Mouse (Mus musculus): Measurements from ENCODE around the gene Parp8. TPM values are rescaled to one million over a fixed set of nuclear protein-coding genes. Genes with fewer than 3 reads are reported as not detected.

Parp8 gene
- 10 to 100 TPM; 36.3 to 44.1 TPM for total RNA-seq (2021)

GRCm38 (mm10) chr13:117025226-117026067 lies at the start of gene Parp8:
Gene Parp8 (minus strand): TSS chr13:117025537.
- peak; percentile 43 to 48 for DNase-seq (ENCODE audit: extremely low spot score in 1 of 2, low spot score in 1 of 2)

- no peak for DNase-seq (ENCODE audit: extremely low spot score in 1 of 2, low spot score in 1 of 2)
These were observed 37.4 kb upstream of the Parp8 start for GRCm38 (mm10) chr13:117062628-117063315.

DNA sequence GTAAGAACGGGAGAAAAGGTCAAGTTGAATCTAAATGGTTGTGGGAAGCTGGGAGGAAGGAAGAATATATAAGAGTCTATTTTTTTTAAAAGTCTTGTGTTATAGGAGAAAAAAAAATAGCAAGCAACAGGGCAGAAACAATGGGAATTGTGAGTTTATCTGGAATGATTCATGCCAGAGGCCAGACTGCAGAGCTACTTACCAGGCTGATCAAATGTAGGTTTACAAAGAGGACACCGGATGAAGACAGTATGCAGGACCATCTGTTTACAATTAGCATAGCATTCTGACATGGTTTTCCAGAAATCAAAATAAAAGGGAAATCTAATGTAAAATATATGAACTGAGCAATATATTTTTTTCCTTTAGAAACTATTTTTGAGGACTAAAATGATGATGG lies 31.1 kb upstream of the Parp8 start:
- DNase-seq (ENCODE audit: extremely low spot score in 1 of 2, low spot score in 1 of 2), result no peak

DNA sequence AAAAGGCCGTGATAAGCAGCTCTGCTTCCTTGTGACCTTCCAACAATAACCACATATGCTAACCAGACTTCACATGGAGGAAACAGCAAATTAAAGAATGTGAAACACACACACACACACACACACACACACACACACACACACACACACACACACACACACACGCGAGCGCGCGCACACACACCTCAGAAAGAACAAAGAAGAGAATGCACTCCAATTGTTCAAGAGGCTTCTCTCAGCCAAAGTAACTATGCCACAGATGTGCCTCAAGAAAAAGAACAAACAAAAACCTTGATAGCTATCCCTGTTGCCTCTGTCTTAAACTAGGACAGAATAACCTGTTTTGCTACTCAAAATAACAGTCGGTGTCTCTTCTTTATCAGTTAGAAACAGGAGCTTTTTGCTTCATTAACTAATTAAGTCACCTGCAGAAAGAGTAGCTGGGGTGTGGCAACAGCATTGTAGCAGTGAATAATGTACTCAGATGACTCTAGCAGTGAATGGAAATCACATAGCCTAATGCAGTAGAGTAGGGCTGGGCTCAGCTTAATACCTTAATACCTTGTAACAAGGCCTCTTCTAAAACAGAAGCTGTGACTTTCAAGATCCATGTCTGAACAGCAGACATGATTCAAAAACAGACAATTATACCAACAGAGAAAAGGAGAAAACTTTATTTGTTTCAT lies 29.6 kb upstream of the Parp8 start:
- no peak for DNase-seq (ENCODE audit: extremely low spot score in 1 of 2, low spot score in 1 of 2)

- no peak for DNase-seq (ENCODE audit: extremely low spot score in 1 of 2, low spot score in 1 of 2)
These were observed 27.4 kb upstream of the Parp8 start for GRCm38 (mm10) chr13:117052748-117053147.

- peak in 1 of 2 experiments; percentile 29 for DNase-seq (ENCODE audit: extremely low spot score in 1 of 2, low spot score in 1 of 2)
These were observed 23.2 kb upstream of the Parp8 start for GRCm38 (mm10) chr13:117048541-117048971.

GRCm38 (mm10) chr13:117043567-117043966 lies 18.2 kb upstream of the Parp8 start:
- DNase-seq (ENCODE audit: extremely low spot score in 1 of 2, low spot score in 1 of 2), result no peak

DNA sequence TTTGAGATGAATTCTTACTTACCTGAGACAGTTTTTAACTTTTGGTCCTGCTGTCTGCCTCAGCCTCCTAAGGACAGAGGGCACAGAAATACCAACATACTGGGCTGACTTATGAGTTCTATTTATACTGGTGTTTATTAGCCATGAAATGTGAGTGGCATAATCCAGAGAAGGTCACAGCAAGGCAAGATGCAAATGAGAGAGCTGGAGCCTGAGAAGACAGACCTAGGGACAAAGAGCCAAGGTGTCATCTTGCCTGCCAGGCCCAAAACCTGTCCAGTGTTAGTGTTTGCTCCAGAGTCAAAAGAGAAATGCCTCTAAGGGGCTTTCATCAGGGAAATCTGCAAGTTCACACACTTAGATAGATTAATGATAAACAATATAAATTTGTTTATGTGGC lies 15.7 kb upstream of the Parp8 start:
- no peak for DNase-seq (ENCODE audit: extremely low spot score in 1 of 2, low spot score in 1 of 2)

DNA sequence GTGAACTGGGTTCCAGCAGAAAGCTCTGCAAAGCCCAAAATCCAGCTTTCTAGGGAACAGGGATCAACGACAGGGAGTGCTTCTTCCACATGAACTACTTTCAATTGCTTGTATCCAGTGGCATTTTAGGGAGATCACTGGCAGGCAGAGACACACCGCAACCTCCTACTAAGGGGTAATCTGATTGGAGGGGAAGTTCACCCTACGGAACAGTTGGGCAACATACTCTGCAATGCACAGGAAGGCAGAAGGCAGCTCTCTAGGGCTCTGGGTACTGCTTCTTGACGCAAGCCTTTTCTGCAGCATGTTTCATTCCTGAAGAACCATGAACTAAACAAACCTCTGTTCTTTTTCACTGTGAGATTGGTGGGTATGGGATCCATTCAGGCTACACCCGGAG lies 10.9 kb upstream of the Parp8 start:
- no peak for DNase-seq (ENCODE audit: extremely low spot score in 1 of 2, low spot score in 1 of 2)

- DNase-seq (ENCODE audit: extremely low spot score in 1 of 2, low spot score in 1 of 2), result no peak
These were observed 9.8 kb upstream of the Parp8 start for GRCm38 (mm10) chr13:117035121-117035520.

DNA sequence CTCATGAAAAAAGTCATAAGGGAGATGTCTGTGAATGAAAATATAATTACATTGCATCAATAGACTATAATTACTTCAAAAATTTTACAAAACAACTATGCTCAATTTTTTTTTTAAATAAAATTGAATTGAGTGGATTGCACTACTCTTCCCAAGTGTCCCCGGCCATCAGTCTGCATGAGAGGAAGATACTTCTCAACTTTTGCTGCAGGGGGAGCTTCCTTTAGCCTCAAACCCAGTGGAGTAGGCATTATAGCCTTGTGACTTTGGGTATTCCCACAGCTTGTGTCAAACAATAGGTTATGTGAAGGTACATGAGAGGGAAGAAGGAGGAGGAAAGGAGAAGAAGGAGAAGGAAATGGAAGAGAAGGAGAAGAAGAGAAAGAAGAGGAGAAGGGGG lies 9.3 kb upstream of the Parp8 start:
- DNase-seq (ENCODE audit: extremely low spot score in 1 of 2, low spot score in 1 of 2), result no peak

GRCm38 (mm10) chr13:117033676-117034308 lies 8.5 kb upstream of the Parp8 start:
- DNase-seq (ENCODE audit: extremely low spot score in 1 of 2, low spot score in 1 of 2), result no peak

- DNase-seq (ENCODE audit: extremely low spot score in 1 of 2, low spot score in 1 of 2), result no peak
These were observed 7.1 kb upstream of the Parp8 start for GRCm38 (mm10) chr13:117032402-117032801.

- no peak for DNase-seq (ENCODE audit: extremely low spot score in 1 of 2, low spot score in 1 of 2)
These were observed 6.2 kb upstream of the Parp8 start for GRCm38 (mm10) chr13:117031546-117031945.

- no peak for DNase-seq (ENCODE audit: extremely low spot score in 1 of 2, low spot score in 1 of 2)
These were observed 2.9 kb upstream of the Parp8 start for GRCm38 (mm10) chr13:117028221-117028620.

GRCm38 (mm10) chr13:117027336-117027735 lies 2.0 kb upstream of the Parp8 start:
- no peak for DNase-seq (ENCODE audit: extremely low spot score in 1 of 2, low spot score in 1 of 2)

GRCm38 (mm10) chr13:117026276-117026780 lies 991 bp upstream of the Parp8 start:
- DNase-seq (ENCODE audit: extremely low spot score in 1 of 2, low spot score in 1 of 2), result no peak

- DNase-seq (ENCODE audit: extremely low spot score in 1 of 2, low spot score in 1 of 2), result peak in 1 of 2 experiments; percentile 51
These were observed 466 bp downstream of the Parp8 start for GRCm38 (mm10) chr13:117024916-117025225.

DNA sequence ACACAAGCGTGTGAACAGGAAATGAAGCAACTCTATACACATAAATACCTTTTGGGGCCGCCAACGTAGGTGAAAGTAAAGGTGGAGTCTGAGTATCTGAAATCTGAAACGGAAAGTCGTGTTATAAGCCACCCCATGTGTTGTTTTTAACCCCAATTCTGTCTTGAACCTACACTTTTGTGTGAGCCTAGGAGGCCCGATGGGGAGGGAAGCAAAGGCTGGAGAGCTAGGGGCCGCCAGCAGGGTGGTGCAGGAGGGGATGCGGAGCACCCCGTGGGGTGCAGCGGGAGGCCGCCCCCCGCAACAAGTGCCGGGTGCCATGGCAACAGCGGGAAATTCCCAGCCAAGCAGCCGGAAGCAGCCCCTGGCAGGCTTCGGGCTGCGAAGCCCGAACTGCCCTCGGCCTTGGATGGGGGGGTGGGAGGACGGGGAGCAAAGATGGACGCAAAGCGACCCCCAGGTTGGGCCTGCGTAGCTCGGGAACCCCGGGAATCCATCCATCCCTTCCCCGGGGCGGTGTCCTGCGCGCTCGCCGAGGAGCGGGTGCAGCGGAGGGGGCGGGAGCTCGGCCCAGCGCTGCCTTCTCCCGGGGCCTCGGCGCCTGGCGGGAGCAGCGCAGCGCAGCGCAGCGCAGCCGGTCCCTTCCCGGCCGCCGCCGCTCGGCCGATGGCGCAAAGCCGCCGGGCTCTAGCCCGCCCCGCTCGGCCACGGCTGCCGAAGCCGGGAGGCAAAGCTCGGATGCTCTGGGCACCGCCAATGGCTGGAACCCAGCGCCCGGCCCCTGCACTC lies 1.0 kb downstream of the Parp8 start:
- DNase-seq (ENCODE audit: extremely low spot score in 1 of 2, low spot score in 1 of 2), result peak; percentile 54 to 62
